Mouse (Mus musculus) naive thymus-derived CD4-positive, alpha-beta T cell, adult 5 months (primary cell): Measurements from ENCODE around the gene Krt20. TPM values are rescaled to one million over a fixed set of nuclear protein-coding genes. Genes with fewer than 3 reads are reported as not detected.

ENCODE experiments used
- polyA plus RNA-seq: library from polyadenylated mRNA; unstranded; fragments of 100-300 nt; shearing (Covaris generic); gene quantifications from one replicate; pipeline ENCODE4 v1.2.1, GENCODE M21; 2017

Gene Krt20
- polyA plus RNA-seq: not detected

GRCm38 (mm10) chr11:99437972-99438371 lies at the start of gene Krt20:
TSS of gene Krt20 (minus strand) at chr11:99438150.

GRCm38 (mm10) chr11:99422159-99422558 lies 15.8 kb downstream of the Krt20 start, which contains the start of gene Krt12:
TSS of gene Krt12 (minus strand) at chr11:99422259.

DNA sequence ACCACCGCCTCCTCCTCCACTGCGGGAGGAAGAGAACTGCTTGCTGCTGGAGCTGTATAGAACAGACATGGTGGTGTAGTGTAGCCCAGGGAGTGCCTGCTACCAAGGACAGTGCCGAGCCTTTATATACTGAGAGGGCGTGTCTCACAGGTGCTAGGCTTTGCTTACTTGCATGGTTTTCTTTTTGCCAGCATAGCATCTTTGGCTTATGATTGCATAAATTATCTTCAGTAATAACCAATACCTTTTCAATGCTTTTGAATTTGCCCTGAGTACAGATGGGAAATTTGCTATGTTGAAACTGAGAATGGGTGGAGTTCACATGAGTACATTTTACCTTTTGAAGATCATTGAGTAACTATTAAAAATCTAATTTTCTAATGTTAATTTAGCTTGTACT lies 48.7 kb downstream of the Krt20 start, which contains the start of gene Krt10:
Gene Krt10, minus strand, starts transcription at position 101 of the 400 bp plus-strand sequence.

Other genes starting within 250 kb of the Krt20 start
- 229 TPM for gene Smarce1, start 207.1 kb downstream of the Krt20 start, polyA plus RNA-seq
- 0.58 TPM for gene Krt222, start 194.1 kb downstream of the Krt20 start, polyA plus RNA-seq
- gene Krt24, start 152.9 kb downstream of the Krt20 start, polyA plus RNA-seq: not detected
- gene Krt25, start 115.2 kb downstream of the Krt20 start, polyA plus RNA-seq: not detected
- not detected for gene Krt26, start 100.2 kb downstream of the Krt20 start, polyA plus RNA-seq
- not detected for gene Krt27, start 87.0 kb downstream of the Krt20 start, polyA plus RNA-seq
- not detected for gene Krt28, start 63.2 kb downstream of the Krt20 start, polyA plus RNA-seq
- 8.2 TPM for gene Krt10, start 48.8 kb downstream of the Krt20 start, polyA plus RNA-seq
- gene Krt12, start 15.9 kb downstream of the Krt20 start, polyA plus RNA-seq: not detected
- not detected for gene Krt23, start 55.0 kb upstream of the Krt20 start, polyA plus RNA-seq
- gene Krt39, start 83.2 kb upstream of the Krt20 start, polyA plus RNA-seq: not detected
- gene Krt40, start 105.0 kb upstream of the Krt20 start, polyA plus RNA-seq: not detected
- not detected for gene Krtap3-3, start 112.7 kb upstream of the Krt20 start, polyA plus RNA-seq
- not detected for gene Krtap3-2, start 118.7 kb upstream of the Krt20 start, polyA plus RNA-seq
- not detected for gene Gm11939, start 121.3 kb upstream of the Krt20 start, polyA plus RNA-seq
- not detected for gene Krtap3-1, start 128.5 kb upstream of the Krt20 start, polyA plus RNA-seq
- gene Krtap1-5, start 142.9 kb upstream of the Krt20 start, polyA plus RNA-seq: not detected
- gene Krtap1-4, start 145.5 kb upstream of the Krt20 start, polyA plus RNA-seq: not detected
- not detected for gene Krtap1-3, start 153.2 kb upstream of the Krt20 start, polyA plus RNA-seq
- gene Krtap9-3, start 160.0 kb upstream of the Krt20 start, polyA plus RNA-seq: not detected
- gene Gm11938, start 165.2 kb upstream of the Krt20 start, polyA plus RNA-seq: not detected
- gene Gm11937, start 172.0 kb upstream of the Krt20 start, polyA plus RNA-seq: not detected
- gene Krtap2-4, start 176.7 kb upstream of the Krt20 start, polyA plus RNA-seq: not detected
- not detected for gene Gm11562, start 182.3 kb upstream of the Krt20 start, polyA plus RNA-seq
- not detected for gene Krtap4-1, start 190.1 kb upstream of the Krt20 start, polyA plus RNA-seq
- gene Krtap4-2, start 196.9 kb upstream of the Krt20 start, polyA plus RNA-seq: not detected
- gene Krtap4-7, start 205.9 kb upstream of the Krt20 start, polyA plus RNA-seq: not detected
- not detected for gene Gm11555, start 212.1 kb upstream of the Krt20 start, polyA plus RNA-seq
- not detected for gene Gm11563, start 220.8 kb upstream of the Krt20 start, polyA plus RNA-seq
- not detected for gene Krtap4-6, start 227.8 kb upstream of the Krt20 start, polyA plus RNA-seq